Mouse (Mus musculus): ENCODE data around the gene Cpt1b.
A peak's percentile ranks its signal among the peaks of the same experiment; 100 is the strongest.

The Cpt1b gene

DNA sequence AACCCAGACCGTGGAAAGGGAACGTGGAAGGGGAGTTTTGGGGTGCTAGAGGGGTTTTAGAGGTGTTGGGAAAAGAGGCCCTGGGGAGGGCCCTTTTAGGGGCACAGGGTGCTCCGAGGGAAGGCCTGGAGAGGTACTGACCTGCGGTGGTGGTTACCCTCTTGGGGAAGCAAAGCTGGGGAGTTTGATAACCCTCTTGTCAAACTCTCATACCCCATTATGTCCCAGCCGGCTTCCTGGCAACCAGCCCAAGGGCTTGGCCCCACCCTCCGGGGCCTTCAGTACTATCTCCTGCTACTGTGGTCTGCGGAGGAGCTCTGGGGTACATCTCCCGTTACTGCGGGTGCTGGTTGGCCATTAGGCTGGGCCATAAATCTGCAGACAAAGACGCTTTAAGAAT lies 46.2 kb downstream of the Cpt1b start:
- no peak for DNase-seq (ENCODE audit: low spot score in 2 of 2)

GRCm38 (mm10) chr15:89378831-89379401 lies 46.7 kb downstream of the Cpt1b start, which contains the start of gene Odf3b:
Gene Odf3b (minus strand): TSS chr15:89379282.
- peak in 1 of 2 experiments; percentile 35 for DNase-seq (ENCODE audit: low spot score in 2 of 2)

- no peak for DNase-seq (ENCODE audit: low spot score in 2 of 2)
These were observed 47.5 kb downstream of the Cpt1b start for GRCm38 (mm10) chr15:89377938-89378828.

- DNase-seq (ENCODE audit: low spot score in 2 of 2): no peak
These were observed 48.3 kb downstream of the Cpt1b start for GRCm38 (mm10) chr15:89377362-89377761.

- no peak for DNase-seq (ENCODE audit: low spot score in 2 of 2)
These were observed 48.7 kb downstream of the Cpt1b start, which contains the start of gene Tymp for GRCm38 (mm10) chr15:89376957-89377356. Gene Tymp (minus strand): TSS chr15:89377039.

GRCm38 (mm10) chr15:89376040-89376439 lies 49.6 kb downstream of the Cpt1b start:
- DNase-seq (ENCODE audit: low spot score in 2 of 2): no peak

DNA sequence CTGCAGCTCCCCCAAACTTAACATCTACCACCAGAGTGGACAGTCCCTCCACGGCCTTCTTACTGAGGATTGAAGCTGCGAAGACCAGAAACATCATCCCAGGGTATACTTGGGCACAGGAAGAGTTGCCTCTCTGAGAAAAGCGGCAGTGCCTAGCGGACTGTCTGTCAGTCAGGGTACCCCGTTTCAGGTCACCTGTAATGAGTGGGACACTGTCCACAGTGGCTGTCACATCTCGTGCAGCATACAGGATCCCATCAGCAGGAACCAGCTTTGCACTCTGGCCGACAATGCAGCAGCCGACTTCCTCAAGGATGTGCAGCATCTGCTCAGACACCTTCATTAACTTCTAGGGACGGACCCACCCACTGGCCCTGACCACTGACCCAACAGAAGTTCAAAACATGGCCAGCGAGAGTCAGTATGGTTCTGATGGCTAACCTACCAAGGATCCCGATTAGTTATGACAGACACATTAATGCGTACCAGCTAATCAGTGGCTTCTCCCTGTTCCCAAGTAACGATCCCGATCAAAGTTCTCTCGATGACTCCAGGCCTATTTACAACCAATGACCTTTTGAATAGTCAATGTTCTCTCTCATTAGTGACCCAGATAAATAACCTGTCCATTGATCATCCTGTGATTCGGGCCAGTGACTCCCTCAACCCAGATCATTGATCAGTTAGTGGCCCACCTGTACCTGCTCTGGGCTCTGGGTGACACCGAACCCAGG lies 50.7 kb downstream of the Cpt1b start:
- no peak for DNase-seq (ENCODE audit: low spot score in 2 of 2)

DNA sequence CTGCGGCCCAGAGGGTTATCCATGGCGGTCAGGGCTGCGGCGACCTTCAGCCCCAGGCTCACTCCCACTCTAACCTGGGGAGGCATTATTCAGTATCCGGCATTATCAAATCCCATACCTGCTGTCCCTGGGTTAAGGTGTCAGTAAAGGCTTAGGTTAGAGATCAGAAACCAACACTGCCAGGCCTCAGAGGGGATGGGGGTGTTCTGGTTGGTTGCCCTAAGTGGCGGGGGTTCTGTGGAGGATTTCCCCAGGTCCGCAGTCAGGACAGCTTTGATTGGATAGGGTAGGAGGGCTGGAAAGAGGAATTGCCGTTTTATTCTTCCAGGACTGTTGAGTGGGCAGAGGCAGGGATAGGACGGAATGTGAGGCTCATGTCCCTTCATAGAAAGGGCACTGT lies 51.3 kb downstream of the Cpt1b start:
- no peak for DNase-seq (ENCODE audit: low spot score in 2 of 2)

DNA sequence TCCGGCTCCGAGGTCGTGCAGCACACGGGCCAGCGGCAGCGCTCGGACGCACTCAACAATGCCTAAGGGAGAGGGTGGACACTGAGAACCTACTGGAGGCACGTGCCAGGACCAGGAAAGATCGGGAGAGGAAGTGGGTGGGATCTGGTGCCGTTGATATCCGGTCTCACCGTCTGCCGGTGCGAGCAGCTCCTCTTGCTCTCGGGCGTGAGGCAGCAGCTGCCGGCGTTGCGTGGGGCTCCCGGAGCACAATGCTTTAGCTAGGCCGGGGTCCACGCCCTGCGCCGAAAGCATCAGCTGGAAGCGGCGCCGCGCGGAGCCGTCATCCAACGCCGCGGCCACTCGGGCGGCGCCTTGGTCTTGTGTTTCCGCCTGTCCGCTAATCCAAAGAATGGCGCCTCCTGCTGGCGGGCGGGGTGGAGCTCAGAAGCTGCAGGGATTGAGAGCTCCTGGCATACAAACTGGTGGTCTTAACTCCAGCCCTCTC lies 51.9 kb downstream of the Cpt1b start, which contains the start of gene Sco2:
TSS of gene Sco2 (minus strand) at position 85 of the 487 bp plus-strand sequence.
- DNase-seq (ENCODE audit: low spot score in 2 of 2): peak; percentile 83 to 96

DNA sequence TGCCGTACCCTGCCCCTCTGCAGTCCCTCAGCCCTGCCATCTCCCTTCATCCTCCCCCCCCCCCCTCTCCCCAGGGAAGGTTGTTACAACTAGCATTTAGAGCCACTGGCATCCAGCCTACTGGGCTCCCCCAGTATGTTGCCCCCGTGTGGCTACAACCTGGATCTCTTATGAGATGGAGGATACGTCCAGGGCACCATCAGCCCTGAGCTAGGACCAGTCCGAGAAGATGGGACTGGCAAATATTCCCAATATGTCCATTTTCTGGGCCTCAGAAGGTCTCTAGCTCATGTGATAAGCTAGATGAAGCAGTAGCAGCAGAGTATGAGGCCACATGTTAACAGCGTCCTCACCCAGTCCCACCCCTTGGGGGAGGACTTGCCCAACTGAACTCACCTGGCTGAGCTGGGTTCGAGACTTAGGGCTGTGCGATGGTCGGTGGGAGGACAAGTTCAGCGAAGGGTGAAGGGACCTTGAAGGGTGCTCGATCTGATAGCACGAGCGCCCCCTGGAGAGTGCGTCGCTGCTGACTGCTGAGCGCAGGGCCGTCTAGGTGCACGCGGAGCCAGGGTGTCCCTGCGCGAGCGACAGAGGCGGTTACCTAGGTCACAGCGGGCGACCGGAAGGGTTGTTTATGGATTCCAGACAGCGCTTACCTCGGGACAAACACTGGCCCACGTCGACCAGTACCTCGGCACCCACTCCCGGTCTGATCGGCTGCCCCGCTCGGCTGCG lies 52.5 kb downstream of the Cpt1b start:
- DNase-seq (ENCODE audit: low spot score in 2 of 2): peak; percentile 83 to 93

DNA sequence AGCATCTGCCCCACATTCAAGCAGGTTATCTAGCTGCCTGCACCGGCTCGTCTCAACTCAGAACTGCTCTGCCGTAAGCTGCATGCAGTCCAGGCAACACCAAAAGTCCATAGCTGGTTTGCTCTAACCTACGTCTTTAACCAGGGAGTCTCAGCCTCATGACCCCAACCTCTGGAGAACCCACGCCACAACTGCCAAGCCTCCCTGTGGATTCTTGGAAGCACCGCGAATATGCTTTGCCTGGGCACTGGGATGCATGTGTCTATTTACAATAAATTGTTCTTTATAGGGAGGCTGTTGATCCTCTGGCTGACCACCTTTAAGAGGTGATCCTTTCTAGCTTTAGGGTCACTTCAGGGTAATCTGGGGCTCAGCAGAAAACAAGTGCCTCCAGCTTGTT lies 53.1 kb downstream of the Cpt1b start:
- no peak for DNase-seq (ENCODE audit: low spot score in 2 of 2)

GRCm38 (mm10) chr15:89372068-89372467 lies 53.6 kb downstream of the Cpt1b start:
- no peak for DNase-seq (ENCODE audit: low spot score in 2 of 2)

Data from thymus, postnatal 10 days (tissue).